23 mouse cellular contexts compared by ENCODE assay signal in genomic region chr13:43897046-43897445, GRCm38 (mm10).
"Had no signal": no experiment of that assay in that cellular context is flagged by ENCODE, and none has a peak within 500 bp of the region (broad histone marks: within the 10 kb centered on the region; RNA-seq: fewer than 3 reads in every experiment).

No protein-coding gene starts in this region.

- H3K9me3 ChIP-seq: limb, embryonic 10.5 days; limb, embryonic 13.5 days; lung, embryonic 15.5 days; megakaryocyte, embryonic 14.5 days; midbrain, embryonic 12.5 days; midbrain, embryonic 15.5 days; neural tube, embryonic 12.5 days; neural tube, embryonic 15.5 days; stomach, embryonic 15.5 days had no signal

- DNase-seq: kidney, adult 2 months; kidney, postnatal 25 days; layer of hippocampus, adult 9-11 months; lung, adult 18-20 months; lung, postnatal 10 days; lung, postnatal 36 days; retina, postnatal 1 day; right cerebral cortex, postnatal 25 days; spleen, adult 18-20 months; thymus, postnatal 25 days had no signal

- H3K4me1 ChIP-seq: neural tube, embryonic 15.5 days; stomach, embryonic 15.5 days had no signal

- ATAC-seq: intestine, postnatal 0 days; midbrain, embryonic 15.5 days had no signal

- H3K9ac ChIP-seq: limb, embryonic 13.5 days; lung, embryonic 15.5 days; midbrain, embryonic 12.5 days; midbrain, embryonic 15.5 days; neural tube, embryonic 12.5 days; neural tube, embryonic 15.5 days; stomach, embryonic 15.5 days had no signal

- H3K27me3 ChIP-seq: limb, embryonic 13.5 days; lung, embryonic 15.5 days; midbrain, embryonic 15.5 days; neural tube, embryonic 12.5 days; neural tube, embryonic 15.5 days; stomach, embryonic 15.5 days had no signal

- H3K36me3 ChIP-seq: limb, embryonic 10.5 days; limb, embryonic 13.5 days; lung, embryonic 15.5 days; midbrain, embryonic 12.5 days; midbrain, embryonic 15.5 days; neural tube, embryonic 12.5 days; neural tube, embryonic 15.5 days; stomach, embryonic 15.5 days had no signal

- H3K4me2 ChIP-seq: limb, embryonic 13.5 days; liver, embryonic 11.5 days; lung, embryonic 15.5 days; midbrain, embryonic 12.5 days; midbrain, embryonic 15.5 days; neural tube, embryonic 12.5 days; neural tube, embryonic 15.5 days; stomach, embryonic 15.5 days had no signal

- H3K4me3 ChIP-seq: layer of hippocampus, adult 2 months; limb, embryonic 10.5 days; limb, embryonic 13.5 days; lung, embryonic 15.5 days; megakaryocyte, embryonic 14.5 days; midbrain, embryonic 12.5 days; midbrain, embryonic 15.5 days; neural tube, embryonic 12.5 days; neural tube, embryonic 15.5 days; stomach, embryonic 15.5 days had no signal

- H3K27ac ChIP-seq: kidney, postnatal 0 days; layer of hippocampus, adult 2 months; limb, embryonic 10.5 days; limb, embryonic 13.5 days; lung, embryonic 15.5 days; midbrain, embryonic 12.5 days; midbrain, embryonic 15.5 days; neural tube, embryonic 12.5 days; neural tube, embryonic 15.5 days; stomach, embryonic 15.5 days had no signal
